Mouse (Mus musculus) neural tube, embryonic 13.5 days (tissue): ENCODE data around the gene Abhd17a. TPM values are rescaled to one million over a fixed set of nuclear protein-coding genes. Genes with fewer than 3 reads are reported as not detected.

Source experiments
- ATAC-seq: fragments of 200-750 bp; cut with Nextera tagmentation; 2 replicates; pipeline ENCODE4 v1.8.0; 2017; ENCODE audit warnings: low read depth, mild to moderate bottlenecking, moderate TSS enrichment, moderate library complexity
- H3K27ac ChIP-seq: fragments of 300-500 bp; sonication (generic); replicated peaks from 2 replicates; pipeline ENCODE4 v1.5.1; 2015; ENCODE audit warnings: moderate library complexity, mild to moderate bottlenecking, inconsistent platforms
- H3K27me3 ChIP-seq: fragments of 300-500 bp; sonication (generic); 2 replicates; pipeline ENCODE4 v1.6.1; 2015; ENCODE audit warnings: mild to moderate bottlenecking, inconsistent platforms
- H3K36me3 ChIP-seq: fragments of 300-500 bp; sonication (generic); 2 replicates; pipeline ENCODE4 v1.6.1; 2015; ENCODE audit warnings: mild to moderate bottlenecking, inconsistent platforms
- H3K4me1 ChIP-seq: fragments of 300-500 bp; sonication (generic); replicated peaks from 2 replicates; pipeline ENCODE4 v1.6.1; 2015; ENCODE audit warnings: inconsistent platforms
- H3K4me2 ChIP-seq: fragments of 300-500 bp; sonication (generic); 2 replicates; pipeline ENCODE4 v1.6.1; 2015; ENCODE audit warnings: inconsistent platforms, mild to moderate bottlenecking, moderate library complexity
- H3K4me3 ChIP-seq: fragments of 300-500 bp; sonication (generic); 2 replicates; pipeline ENCODE4 v1.5.1; 2015; ENCODE audit warnings: mild to moderate bottlenecking, inconsistent platforms
- H3K9ac ChIP-seq: fragments of 300-500 bp; sonication (generic); 2 replicates; pipeline ENCODE4 v1.6.1; 2015; ENCODE audit warnings: moderate library complexity, mild to moderate bottlenecking, inconsistent platforms
- H3K9me3 ChIP-seq: fragments of 300-500 bp; sonication (generic); 2 replicates; pipeline ENCODE4 v1.6.1; 2016; ENCODE audit warnings: inconsistent platforms
- WGBS: fragments of 180-500 bp; shearing (Covaris S2); methylation state at CpG from one replicate; pipeline ENCODE4 v1.1.7; 2015; 5-methylcytosine and 5-hydroxymethylcytosine counted together
- polyA plus RNA-seq: library from polyadenylated mRNA; unstranded; fragments of >200 nt; fragmentation: Nextera tagmentation; extraction: Ambion mirVana; gene quantifications from 2 replicates; pipeline ENCODE4 v1.2.1, GENCODE M21; 2015

Gene Abhd17a
- polyA plus RNA-seq, 1 experiment from 2014 or later: 123 TPM

- Histone ChIP-seq H3K4me3 (no peak overlapping the region), H3K9ac (no peak overlapping the region), H3K4me2 (no peak overlapping the region), H3K27me3 (no peaks in the 10 kb centered on the region), H3K4me1 (peaks cover 83% of the 10 kb centered on the region), H3K36me3 (peaks cover 10% of the 10 kb centered on the region), H3K9me3 (no peaks in the 10 kb centered on the region), H3K27ac (no peak overlapping the region)
- WGBS: 90% methylated on average over 2 of the region's 2 CpGs
- ATAC-seq: no peak
Measured at GRCm38 (mm10) chr10:80572477-80572876, 17.7 kb downstream of the Abhd17a start.

DNA sequence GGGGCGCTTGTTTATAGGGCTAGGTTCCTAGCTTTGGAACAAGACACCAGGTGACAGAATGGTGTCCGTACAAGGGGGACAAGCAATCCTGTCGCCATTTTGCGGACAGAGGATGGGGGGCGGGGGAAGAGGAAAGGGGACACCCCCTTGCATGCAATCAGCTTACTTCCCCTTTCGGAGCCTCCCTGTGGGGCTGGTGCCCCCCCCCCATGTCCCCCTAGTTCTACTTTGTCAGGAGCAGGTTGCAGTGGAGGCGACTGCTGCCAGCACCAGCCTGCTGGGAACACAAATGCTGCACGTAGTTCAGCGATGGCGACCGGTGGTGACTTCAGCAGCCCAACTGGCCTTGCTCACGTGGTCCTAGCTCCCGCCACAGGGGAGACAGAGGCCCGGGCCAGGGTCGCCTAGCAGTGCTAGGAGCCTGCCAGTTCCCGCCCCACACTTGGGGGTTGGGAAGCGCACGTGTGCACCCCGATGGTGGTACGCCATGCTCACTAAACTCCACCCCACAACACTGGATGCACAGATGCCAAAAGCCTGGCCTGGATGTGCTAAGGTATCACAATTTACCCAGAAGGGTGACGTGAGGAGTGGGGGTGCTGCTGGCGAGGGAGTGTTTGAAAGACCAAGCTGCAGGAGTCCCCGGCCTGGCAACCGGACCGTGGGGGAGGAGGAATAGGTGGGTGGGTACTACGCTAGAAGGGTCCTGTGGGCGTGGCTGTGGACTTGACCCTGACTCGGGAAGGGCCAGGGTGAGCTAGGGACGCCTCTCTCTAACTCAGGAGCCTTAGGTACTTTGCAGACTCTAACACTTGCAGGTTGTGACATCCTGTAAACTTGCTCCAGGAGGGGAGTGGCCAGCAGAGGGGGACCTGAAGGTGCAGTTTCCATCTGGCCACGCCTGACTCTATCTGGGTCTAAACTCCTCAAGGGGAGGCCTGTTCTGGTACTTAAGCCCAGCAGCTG is 19.0 kb downstream of the Abhd17a start:
- no peak for ATAC-seq
- 20% methylated on average over 30 of the region's 30 CpGs for WGBS
- Histone ChIP-seq H3K4me1 (peaks cover 90% of the 10 kb centered on the region), H3K9me3 (no peaks in the 10 kb centered on the region), H3K27ac (peak overlapping the region; percentile 33), H3K9ac (peak overlapping the region; percentile 61), H3K4me3 (peak overlapping the region; percentile 9; the same call in 1 of the 2 replicates), H3K27me3 (no peaks in the 10 kb centered on the region), H3K36me3 (peaks cover 10% of the 10 kb centered on the region), H3K4me2 (peak overlapping the region; percentile 45)

DNA sequence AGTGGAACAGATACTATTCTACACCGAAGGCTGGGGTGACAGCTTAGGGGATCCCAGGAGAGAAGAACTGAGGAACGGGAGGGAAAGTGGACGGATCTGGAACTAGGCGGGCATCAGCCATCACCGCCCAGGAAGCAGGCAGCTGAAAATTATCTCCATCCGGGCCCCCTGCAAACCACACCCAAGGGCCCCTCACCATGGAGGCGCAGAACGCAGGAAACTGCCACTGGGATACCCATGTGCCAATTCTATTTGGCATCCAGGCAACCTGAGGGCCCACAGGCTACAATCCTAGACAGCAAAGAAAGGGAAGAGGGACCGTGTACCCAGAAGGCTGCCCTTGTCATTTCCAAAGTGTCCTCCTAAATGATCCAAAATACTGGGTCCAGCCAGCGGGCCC is 19.7 kb downstream of the Abhd17a start:
- no peaks in the 10 kb centered on the region for H3K9me3 ChIP-seq
- no peaks in the 10 kb centered on the region for H3K27me3 ChIP-seq
- H3K27ac ChIP-seq: no peak overlapping the region
- H3K4me1 ChIP-seq: peaks cover 89% of the 10 kb centered on the region
- ATAC-seq: no peak
- peaks cover 10% of the 10 kb centered on the region for H3K36me3 ChIP-seq
- peak overlapping the region; percentile 45; the same call in 1 of the 2 replicates for H3K4me2 ChIP-seq
- H3K4me3 ChIP-seq: no peak overlapping the region
- WGBS: 92% methylated on average over 10 of the region's 10 CpGs
- peak overlapping the region; percentile 61; the same call in 1 of the 2 replicates for H3K9ac ChIP-seq

DNA sequence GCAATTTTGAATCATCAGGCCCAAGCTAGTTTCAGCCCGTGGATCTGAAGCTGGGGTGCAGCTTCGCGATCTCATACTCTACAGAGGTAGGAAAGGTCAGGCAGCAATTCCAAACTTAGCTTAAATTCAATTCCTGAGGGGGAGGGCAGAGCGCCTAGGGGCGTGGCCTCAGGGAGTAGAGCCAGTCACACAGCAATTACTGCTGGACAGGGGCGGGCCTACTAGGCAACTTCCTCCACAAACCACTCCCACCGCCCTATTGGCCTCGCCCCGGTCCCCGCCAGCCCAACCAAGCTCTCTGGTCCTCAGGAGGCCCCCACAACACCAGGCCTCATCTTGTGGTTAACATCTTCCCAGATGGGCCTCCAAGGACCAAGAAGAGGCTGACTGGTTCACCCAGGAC is 20.5 kb downstream of the Abhd17a start:
- 34% methylated on average over 10 of the region's 10 CpGs for WGBS
- H3K27me3 ChIP-seq: no peaks in the 10 kb centered on the region
- H3K9me3 ChIP-seq: no peaks in the 10 kb centered on the region
- H3K36me3 ChIP-seq: peaks cover 10% of the 10 kb centered on the region
- 0 out of 2 replicates have a peak overlapping the region, but pooled peaks have one; percentile 4 for H3K4me2 ChIP-seq
- no peak overlapping the region for H3K27ac ChIP-seq
- H3K9ac ChIP-seq: no peak overlapping the region
- H3K4me1 ChIP-seq: peaks cover 82% of the 10 kb centered on the region
- no peak overlapping the region for H3K4me3 ChIP-seq
- no peak for ATAC-seq

DNA sequence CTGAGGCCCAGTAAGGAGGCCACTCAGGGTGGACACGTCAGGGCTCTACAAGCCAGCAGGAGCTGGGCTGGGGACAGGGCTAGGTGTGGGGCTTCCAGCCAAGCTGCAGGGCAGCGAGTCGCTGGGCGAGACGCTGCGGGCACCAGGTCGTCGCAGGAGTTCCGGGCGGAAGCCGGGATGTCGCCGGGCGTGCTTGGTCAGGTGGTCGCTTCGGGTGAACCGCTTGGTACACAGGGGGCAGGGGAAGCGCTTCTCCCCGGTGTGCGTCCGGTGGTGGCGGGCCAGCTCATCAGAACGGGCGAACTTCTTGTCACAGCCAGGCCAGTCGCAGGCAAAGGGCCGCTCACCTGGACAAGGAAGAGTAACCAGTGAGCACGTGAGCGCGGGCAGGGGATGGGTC is 21.3 kb downstream of the Abhd17a start:
- Histone ChIP-seq H3K27ac (no peak overlapping the region), H3K4me3 (no peak overlapping the region), H3K36me3 (peaks cover 10% of the 10 kb centered on the region), H3K9ac (no peak overlapping the region), H3K4me1 (peaks cover 74% of the 10 kb centered on the region), H3K9me3 (no peaks in the 10 kb centered on the region), H3K27me3 (no peaks in the 10 kb centered on the region), H3K4me2 (no peak overlapping the region)
- ATAC-seq: no peak
- 96% methylated on average over 29 of the region's 29 CpGs for WGBS

DNA sequence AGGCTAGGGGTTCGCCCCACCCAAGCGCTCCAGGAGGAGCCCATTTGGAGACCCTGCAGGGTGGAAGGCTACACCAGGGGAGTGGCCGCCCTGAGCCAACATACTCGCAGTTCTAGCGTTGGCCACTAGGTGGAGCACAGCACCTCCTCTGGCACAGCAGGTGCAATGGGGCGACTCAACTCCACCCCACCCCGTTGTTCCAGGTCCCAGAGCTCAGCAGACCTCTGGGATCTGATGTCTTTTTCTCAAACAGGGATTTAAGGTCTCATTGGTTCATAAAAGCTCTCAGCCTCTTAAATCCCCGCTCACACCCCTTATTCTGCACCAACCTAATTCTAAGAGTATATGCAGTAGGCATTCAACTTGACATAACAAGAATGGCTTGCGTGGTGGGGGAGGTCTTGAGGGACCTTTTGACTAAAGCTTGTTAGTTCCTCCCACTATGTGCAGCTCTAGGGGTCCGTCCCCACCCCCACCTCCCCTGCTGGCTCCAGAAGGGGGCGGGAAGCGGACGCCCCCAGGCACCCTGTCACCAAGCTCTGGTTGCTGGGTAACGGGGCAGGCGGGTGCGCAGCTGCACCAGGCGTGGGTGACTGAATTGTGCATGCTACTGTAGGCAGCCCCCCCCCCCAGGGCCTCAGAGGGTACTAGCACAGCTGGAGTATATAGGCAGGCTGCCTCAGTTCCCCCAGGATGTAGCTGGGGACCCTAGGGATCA is 23.6 kb downstream of the Abhd17a start:
- Histone ChIP-seq H3K4me3 (peak overlapping the region; percentile 2; the same call in 1 of the 2 replicates), H3K36me3 (peaks cover 10% of the 10 kb centered on the region), H3K27ac (peak overlapping the region; percentile 85), H3K27me3 (no peaks in the 10 kb centered on the region), H3K4me1 (peaks cover 63% of the 10 kb centered on the region), H3K9ac (peak overlapping the region; percentile 39), H3K9me3 (no peaks in the 10 kb centered on the region), H3K4me2 (peak overlapping the region; percentile 45)
- WGBS: 14% methylated on average over 17 of the region's 17 CpGs
- peak; percentile 68 for ATAC-seq

DNA sequence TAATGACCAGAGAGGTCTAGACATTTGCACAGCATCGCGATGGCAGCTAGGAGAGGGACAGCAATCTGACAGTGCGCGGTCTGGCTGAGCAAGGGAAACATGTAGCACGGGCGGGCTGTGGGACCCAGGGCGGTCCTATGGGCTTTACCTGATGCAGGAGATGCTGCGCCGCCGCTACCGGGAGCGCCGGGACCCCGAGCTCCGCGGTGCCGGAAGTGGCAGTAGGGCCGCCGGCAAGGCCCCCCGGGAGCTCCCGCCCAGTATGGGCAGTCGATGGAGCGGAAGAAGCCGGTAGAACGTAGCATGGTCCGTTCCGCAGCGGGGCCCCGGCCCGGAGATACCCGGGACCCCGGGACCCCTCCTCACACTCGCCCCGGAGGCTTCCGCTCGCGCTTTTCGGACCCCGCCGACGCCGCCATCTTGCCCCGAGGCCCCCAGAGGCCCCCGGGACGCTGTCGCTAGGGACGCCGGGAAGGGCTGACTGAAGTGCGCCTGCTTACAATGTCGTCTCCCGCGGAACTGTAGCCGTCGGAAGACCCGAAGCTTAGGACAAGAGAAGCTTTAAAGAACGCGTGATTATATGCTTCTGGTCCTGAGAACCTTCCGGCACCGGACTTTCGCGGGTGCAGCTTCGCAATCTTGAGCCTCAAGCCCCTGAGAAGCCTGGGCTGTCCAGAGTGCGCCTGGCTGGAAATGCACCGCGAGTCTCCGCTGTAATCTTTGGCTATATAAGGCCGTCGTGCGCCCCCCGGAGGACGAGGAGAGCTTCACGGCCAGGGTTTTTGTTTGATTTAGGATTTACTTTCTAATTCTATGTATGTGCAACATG is 28.8 kb downstream of the Abhd17a start, which contains the start of gene Rexo1:
Gene Rexo1 (minus strand): TSS at position 445 of the 829 bp plus-strand sequence.
- H3K27ac ChIP-seq: peak within 1 kb of the TSS; percentile 88
- H3K9me3 ChIP-seq: no peaks in the 10 kb centered on the region
- H3K27me3 ChIP-seq: no peaks in the 10 kb centered on the region
- peak; percentile 75 for ATAC-seq
- H3K4me1 ChIP-seq: peaks cover 62% of the 10 kb centered on the region
- peak within 1 kb of the TSS; percentile 88 for H3K4me2 ChIP-seq
- no peaks in the 10 kb centered on the region; the same call in 1 of the 2 replicates for H3K36me3 ChIP-seq
- under 1% methylated on average over 72 of the region's 72 CpGs for WGBS
- H3K9ac ChIP-seq: peak within 1 kb of the TSS; percentile 92
- H3K4me3 ChIP-seq: peak within 1 kb of the TSS; percentile 95

- peak overlapping the region; percentile 88 for H3K4me2 ChIP-seq
- no peaks in the 10 kb centered on the region; the same call in 1 of the 2 replicates for H3K36me3 ChIP-seq
- WGBS: 0% methylated on average over 13 of the region's 13 CpGs
- no peaks in the 10 kb centered on the region for H3K9me3 ChIP-seq
- 0 out of 2 replicates have a peak, but pooled peaks have one; percentile 0 for ATAC-seq
- no peak overlapping the region for H3K27ac ChIP-seq
- H3K9ac ChIP-seq: peak overlapping the region; percentile 92
- no peaks in the 10 kb centered on the region for H3K27me3 ChIP-seq
- H3K4me3 ChIP-seq: peak overlapping the region; percentile 95
- H3K4me1 ChIP-seq: peaks cover 55% of the 10 kb centered on the region
Measured at GRCm38 (mm10) chr10:80560621-80561020, 29.5 kb downstream of the Abhd17a start.

GRCm38 (mm10) chr10:80559431-80559830 is 30.7 kb downstream of the Abhd17a start:
- Histone ChIP-seq H3K4me3 (no peak overlapping the region), H3K36me3 (no peaks in the 10 kb centered on the region), H3K4me2 (peak overlapping the region; percentile 88), H3K9me3 (no peaks in the 10 kb centered on the region), H3K9ac (no peak overlapping the region; the same call in 1 of the 2 replicates), H3K27ac (no peak overlapping the region), H3K27me3 (no peaks in the 10 kb centered on the region), H3K4me1 (peaks cover 54% of the 10 kb centered on the region)
- WGBS: 92% methylated on average over 7 of the region's 7 CpGs
- no peak for ATAC-seq

DNA sequence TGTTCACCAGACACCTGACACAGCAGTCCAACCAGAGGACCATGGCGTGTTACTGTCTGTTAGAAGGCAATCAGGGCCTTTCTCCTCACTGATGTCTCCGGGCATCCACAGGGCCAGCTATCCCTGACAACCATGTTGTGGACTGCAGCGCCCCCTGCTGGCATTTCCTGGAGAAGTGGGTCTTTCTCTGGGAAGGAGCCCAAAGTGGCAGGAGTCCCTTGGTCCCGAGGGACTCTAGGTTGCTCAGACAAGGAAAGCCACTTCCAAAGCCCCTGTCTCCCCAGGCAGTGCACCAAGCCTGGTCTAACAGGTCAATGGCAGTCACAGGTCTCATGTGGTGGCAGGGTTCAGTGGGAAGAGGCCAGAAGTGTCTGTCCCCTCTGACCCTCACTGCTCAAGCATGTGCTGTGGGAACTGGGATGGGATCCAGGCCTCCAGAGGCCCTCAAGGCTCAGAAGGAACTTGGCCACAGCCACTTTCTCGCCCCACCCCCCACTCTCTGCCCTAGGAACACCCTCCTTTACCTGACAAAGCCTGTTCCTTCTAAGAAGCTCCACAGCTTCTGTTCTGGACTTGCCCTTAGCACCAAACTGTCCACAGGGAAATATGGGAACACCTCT is 32.7 kb downstream of the Abhd17a start:
- Histone ChIP-seq H3K27ac (no peak overlapping the region), H3K4me2 (no peak overlapping the region), H3K4me1 (peaks cover 47% of the 10 kb centered on the region), H3K36me3 (no peaks in the 10 kb centered on the region), H3K9me3 (no peaks in the 10 kb centered on the region), H3K27me3 (no peaks in the 10 kb centered on the region), H3K9ac (peak overlapping the region; percentile 49; the same call in 1 of the 2 replicates), H3K4me3 (no peak overlapping the region)
- ATAC-seq: no peak
- WGBS: 31% methylated on average over 5 of the region's 5 CpGs

- Histone ChIP-seq H3K4me1 (peaks cover 23% of the 10 kb centered on the region), H3K27me3 (no peaks in the 10 kb centered on the region), H3K9me3 (no peaks in the 10 kb centered on the region), H3K27ac (no peak overlapping the region), H3K4me3 (no peak overlapping the region), H3K36me3 (peaks cover 18% of the 10 kb centered on the region), H3K9ac (no peak overlapping the region), H3K4me2 (no peak overlapping the region)
- ATAC-seq: no peak
- 90% methylated on average over 6 of the region's 6 CpGs for WGBS
Measured at GRCm38 (mm10) chr10:80553997-80554396, 36.1 kb downstream of the Abhd17a start.
